Mouse (Mus musculus) bone marrow, adult 2 months (tissue): ENCODE results near the gene Gm20431. TPM values are rescaled to one million over a fixed set of nuclear protein-coding genes. Genes with fewer than 3 reads are reported as not detected.

Source experiments
- H3K27ac ChIP-seq: fragments of 200-500 bp; 2 replicates; pipeline ENCODE4 v1.5.1; 2012; ENCODE audit warnings: low read depth, mild to moderate bottlenecking, control low read depth, inconsistent platforms, low read length; ENCODE audit not compliant: control insufficient read depth, poor library complexity, insufficient read depth
- H3K4me1 ChIP-seq: fragments of 200-500 bp; 2 replicates; pipeline ENCODE4 v1.6.1; 2011; ENCODE audit warnings: low read length; ENCODE audit not compliant: control insufficient read depth, insufficient read depth
- H3K4me3 ChIP-seq: fragments of 200-500 bp; replicated peaks from 2 replicates; pipeline ENCODE3; 2011; ENCODE audit warnings: mild to moderate bottlenecking, low read depth, low read length, control low read depth; ENCODE audit not compliant: control insufficient read depth
- CTCF ChIP-seq: fragments of 200-500 bp; IDR thresholded peaks from 2 replicates; pipeline ENCODE4 v1.5.1; 2011; ENCODE audit warnings: low read length, control low read depth; ENCODE audit not compliant: control insufficient read depth, insufficient read depth
- POLR2A ChIP-seq: fragments of 200-500 bp; IDR thresholded peaks from 2 replicates; pipeline ENCODE4 v1.6.1; 2011; ENCODE audit warnings: low read depth, mild to moderate bottlenecking, control low read depth, low read length, borderline replicate concordance; ENCODE audit not compliant: control insufficient read depth
- WGBS: fragments of 180-500 bp; shearing (Covaris S2); methylation state at CpG from one replicate; pipeline ENCODE4 v1.1.7; 2018; 5-methylcytosine and 5-hydroxymethylcytosine counted together
- polyA plus RNA-seq: library from polyadenylated mRNA; stranded (reverse); fragments of >200 nt; gene quantifications from 2 replicates; pipeline ENCODE4 v1.2.4, GENCODE M21; 2011; ENCODE audit warnings: low replicate concordance; ENCODE audit not compliant: missing spikeins, insufficient read depth, insufficient read length

The Gm20431 gene
- polyA plus RNA-seq, 1 experiment = not detected

DNA sequence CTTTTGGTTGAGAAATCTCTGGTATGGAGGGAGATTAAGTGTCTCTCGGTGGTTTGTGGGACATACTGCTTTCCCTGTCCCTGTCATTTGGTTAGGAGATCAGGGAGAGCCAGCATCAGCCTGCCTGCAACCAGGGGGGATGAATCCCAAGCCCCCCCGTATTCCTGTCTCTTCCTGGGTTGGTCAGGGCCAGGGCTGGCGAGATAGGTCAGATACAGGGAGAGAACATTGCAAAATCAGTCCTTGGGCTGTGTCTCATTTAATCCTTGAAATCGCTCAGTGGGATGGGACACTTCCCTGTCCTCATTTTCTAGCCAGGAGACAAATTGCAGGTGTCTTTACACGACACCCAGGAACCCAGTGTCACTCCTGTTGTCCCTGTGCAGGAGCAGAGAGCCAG is 38.7 kb upstream of the Gm20431 start:
- Histone ChIP-seq H3K27ac (no peak overlapping the region), H3K4me1 (peaks cover 3% of the 10 kb centered on the region; the same call in 1 of the 2 replicates), H3K4me3 (no peak overlapping the region)
- TF ChIP-seq CTCF (no peak), POLR2A (no peak)
- WGBS = 32% methylated on average over 5 of the region's 5 CpGs

DNA sequence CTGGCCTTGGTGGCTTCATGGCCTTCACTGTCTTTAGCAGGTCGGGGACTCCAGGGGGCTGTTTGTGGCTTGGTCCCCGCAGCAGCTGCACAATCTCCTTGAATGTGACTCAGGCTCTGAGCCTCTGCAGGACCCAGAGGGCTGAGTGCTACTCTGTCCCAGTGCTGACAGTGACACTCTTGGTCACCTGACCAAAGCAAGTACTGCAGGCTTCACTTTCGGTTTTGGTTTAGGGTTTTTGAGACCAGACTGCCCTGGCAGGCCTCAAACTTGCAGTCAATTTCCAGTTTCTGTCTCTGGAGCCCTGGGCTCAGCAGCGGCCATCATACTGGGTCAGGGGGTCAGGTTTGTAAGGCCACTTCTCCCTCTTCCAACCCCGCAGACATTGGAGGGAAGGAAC is 36.6 kb upstream of the Gm20431 start:
- Histone ChIP-seq H3K4me1 (peaks cover 3% of the 10 kb centered on the region; the same call in 1 of the 2 replicates), H3K4me3 (peak overlapping the region; percentile 48), H3K27ac (peak overlapping the region; percentile 80)
- TF ChIP-seq CTCF (no peak), POLR2A (no peak)
- WGBS = under 1% methylated on average over 5 of the region's 5 CpGs

DNA sequence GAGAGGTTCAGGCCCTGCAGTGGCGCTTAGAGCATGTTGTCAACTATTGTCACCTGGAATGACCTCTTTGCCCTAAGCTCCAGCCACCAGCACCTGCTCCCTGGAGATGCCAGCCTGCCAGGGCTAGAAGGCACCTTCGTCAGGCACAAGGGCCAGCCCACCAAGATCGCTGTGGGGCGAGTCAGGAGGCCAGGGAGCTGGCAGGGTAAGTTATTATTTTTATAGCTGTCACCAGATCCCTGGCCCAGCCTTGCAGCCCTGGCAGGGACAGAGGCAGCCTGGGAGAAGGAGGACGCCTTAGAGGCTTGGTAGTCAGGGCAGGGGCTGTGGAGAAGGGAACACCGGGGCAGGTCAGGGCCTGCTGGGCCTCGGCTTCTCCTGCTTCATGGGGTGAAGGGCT is 34.8 kb upstream of the Gm20431 start:
- Histone ChIP-seq H3K4me3 (no peak overlapping the region), H3K27ac (no peak overlapping the region), H3K4me1 (no peaks in the 10 kb centered on the region; the same call in 1 of the 2 replicates)
- TF ChIP-seq CTCF = no peak
- no peak for TF ChIP-seq POLR2A
- WGBS = 87% methylated on average over 7 of the region's 7 CpGs

DNA sequence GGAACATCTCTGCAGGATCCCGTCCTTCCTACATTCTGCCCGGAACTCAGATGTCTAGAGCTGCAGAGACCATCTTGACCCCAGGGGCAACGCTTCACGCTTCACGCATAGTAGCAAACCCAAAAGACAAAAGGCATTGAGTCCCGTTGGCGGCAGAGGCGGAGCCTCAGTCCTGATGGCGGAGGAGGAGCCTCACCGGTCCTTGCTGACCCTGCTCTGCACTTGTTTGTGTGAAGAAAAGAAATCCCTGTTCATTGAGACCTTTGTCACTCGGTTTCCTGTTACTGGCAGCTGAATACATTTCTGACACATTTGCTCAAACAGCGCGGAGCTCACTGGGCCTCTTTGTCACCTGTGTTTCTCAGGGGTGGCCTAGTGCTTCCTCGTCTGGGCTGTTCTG is 34.2 kb upstream of the Gm20431 start:
- Histone ChIP-seq H3K27ac (no peak overlapping the region), H3K4me1 (no peaks in the 10 kb centered on the region; the same call in 1 of the 2 replicates), H3K4me3 (no peak overlapping the region)
- TF ChIP-seq POLR2A = no peak
- TF ChIP-seq CTCF = no peak
- WGBS = 85% methylated on average over 14 of the region's 14 CpGs

DNA sequence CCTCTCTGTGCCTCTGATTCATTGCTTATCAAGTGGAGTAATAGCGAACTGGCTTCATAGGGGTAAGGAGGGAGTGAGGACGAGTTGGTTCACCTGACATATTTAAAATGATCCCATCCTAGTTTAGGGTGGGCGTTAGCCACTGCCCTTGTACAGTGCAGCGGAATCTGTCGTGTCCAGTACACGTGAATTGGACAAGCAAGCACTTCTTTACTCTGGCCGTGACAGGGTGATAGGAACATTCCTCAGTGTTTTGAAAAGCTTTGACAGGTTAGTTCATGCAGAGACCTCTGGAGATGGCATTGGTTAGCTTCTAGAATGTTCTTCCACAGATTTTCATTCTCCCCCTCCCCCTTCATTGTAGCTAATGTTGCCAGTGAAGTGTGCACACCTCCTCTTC is 33.7 kb upstream of the Gm20431 start:
- Histone ChIP-seq H3K4me1 (no peaks in the 10 kb centered on the region; the same call in 1 of the 2 replicates), H3K27ac (no peak overlapping the region), H3K4me3 (no peak overlapping the region)
- no peak for TF ChIP-seq POLR2A
- no peak for TF ChIP-seq CTCF
- 80% methylated on average over 7 of the region's 7 CpGs for WGBS

DNA sequence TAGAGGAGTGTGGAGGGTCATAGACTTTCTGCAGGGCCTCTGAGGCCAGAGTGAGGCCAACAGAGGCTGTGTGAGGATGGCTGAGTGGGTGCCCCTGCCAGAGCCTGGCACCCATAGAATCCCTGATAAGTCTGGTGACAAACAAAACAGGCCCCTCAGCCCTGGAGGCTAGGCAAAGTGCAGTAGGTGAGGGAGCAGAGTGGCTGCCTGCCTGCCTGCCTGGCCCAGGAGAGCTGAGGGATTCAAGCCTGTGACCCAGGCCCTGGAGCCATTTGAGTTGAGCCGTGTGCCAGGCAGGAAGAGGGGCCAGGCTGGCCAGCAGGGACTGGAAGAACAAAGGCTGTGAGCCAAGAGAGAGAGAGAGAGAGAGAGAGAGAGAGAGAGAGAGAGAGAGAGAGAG is 32.9 kb upstream of the Gm20431 start:
- no peak overlapping the region for H3K27ac ChIP-seq
- H3K4me3 ChIP-seq = no peak overlapping the region
- no peaks in the 10 kb centered on the region; the same call in 1 of the 2 replicates for H3K4me1 ChIP-seq
- WGBS = 64% methylated on average over 1 of the region's 1 CpGs
- TF ChIP-seq CTCF (no peak), POLR2A (no peak)

DNA sequence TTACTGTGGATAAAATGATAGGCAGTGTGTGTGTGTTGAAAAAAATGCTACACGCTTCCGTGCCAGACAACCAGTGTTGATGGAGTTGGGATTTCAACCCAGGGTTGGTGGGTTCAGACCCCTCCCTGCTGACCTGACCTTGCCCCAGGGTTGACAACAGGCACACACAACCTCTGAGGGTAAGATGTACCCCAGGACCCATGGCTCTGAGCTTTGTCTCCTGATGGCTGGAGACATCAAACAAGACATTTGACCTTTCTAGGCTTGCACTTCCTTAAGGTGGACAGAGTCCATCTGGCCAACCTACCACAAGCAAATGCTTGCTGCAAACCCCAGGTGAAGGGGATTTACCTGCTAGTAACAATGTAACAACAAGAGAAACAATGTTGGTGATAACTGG is 32.2 kb upstream of the Gm20431 start:
- Histone ChIP-seq H3K4me3 (no peak overlapping the region), H3K4me1 (no peaks in the 10 kb centered on the region; the same call in 1 of the 2 replicates), H3K27ac (no peak overlapping the region)
- WGBS = 83% methylated on average over 2 of the region's 2 CpGs
- TF ChIP-seq CTCF = no peak
- TF ChIP-seq POLR2A = no peak

DNA sequence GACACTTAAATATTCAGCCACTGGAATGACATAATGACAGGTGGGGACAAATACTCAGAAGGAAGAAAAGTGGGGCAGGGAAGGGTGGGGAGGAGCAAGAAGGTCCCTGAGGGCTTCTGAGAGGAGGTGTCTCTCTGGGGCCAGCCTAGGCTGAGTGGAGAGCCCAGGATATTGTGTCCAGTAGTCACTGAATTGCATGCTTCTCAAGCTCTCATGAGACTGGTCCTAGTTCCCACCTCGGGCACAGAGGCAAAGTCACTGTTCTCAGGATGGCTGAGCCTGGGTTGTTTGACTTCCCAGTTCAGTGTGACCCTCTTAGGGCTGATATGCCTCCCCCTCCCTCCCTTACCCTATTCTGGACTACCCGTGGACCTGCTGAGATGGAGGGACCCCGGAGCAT is 31.5 kb upstream of the Gm20431 start:
- TF ChIP-seq POLR2A (no peak), CTCF (no peak)
- 61% methylated on average over 3 of the region's 3 CpGs for WGBS
- Histone ChIP-seq H3K4me1 (no peaks in the 10 kb centered on the region), H3K4me3 (no peak overlapping the region), H3K27ac (no peak overlapping the region)

DNA sequence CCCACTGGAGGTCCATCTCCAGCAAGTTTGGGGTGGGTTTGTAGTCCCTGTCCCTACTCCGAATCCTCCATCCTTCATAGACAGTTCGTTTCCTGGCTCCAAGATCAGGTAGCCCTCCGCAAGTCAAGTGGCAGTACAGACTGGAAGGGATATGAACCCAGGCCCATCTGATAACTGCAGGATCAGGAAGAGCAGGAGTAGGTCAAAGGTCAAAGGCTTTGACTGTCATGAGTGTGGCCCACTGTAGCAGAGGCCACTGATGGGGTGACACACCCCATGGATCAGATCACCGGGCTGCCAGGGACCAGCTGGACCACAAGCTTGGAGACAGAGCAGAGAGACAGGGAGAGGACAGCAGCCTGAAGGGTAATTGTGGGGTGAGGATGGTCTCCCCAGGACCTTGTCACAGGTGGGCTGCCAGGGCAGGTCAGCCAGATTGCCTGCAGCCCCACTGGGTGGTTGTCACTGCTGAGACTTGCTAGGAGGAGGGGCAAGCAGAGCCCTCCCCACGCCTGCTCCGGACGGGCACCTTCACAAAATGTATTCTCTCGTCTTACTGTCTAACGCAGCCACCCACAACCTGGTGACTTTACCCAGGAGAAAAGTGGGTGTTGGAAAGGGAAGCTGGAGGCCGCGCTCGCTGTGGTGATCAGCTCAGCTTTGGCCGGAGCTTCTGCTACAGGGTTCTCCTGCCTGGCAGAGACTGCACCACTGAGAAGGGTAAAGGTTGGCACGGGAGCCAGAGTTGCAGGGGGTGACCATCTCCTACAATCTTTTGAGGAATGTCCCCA is 30.8 kb upstream of the Gm20431 start:
- WGBS = 85% methylated on average over 14 of the region's 14 CpGs
- Histone ChIP-seq H3K4me1 (no peaks in the 10 kb centered on the region), H3K27ac (0 out of 2 replicates have a peak overlapping the region, but pooled peaks have one; percentile 19), H3K4me3 (peak overlapping the region; percentile 79)
- no peak for TF ChIP-seq CTCF
- TF ChIP-seq POLR2A = peak; percentile 11; the same call in 1 of the 2 replicates
